Mouse (Mus musculus) neutrophil, adult 65 days (primary cell): ENCODE measurements around the gene Zfp784. TPM values are rescaled to one million over a fixed set of nuclear protein-coding genes. Genes with fewer than 3 reads are reported as not detected.

Experiments
- total RNA-seq: library from RNA; stranded (reverse); gene quantifications from 2 replicates; pipeline ENCODE4 v1.2.4, GENCODE M21; 2023

Gene Zfp784
- 2.0 and 2.2 TPM in 2 replicates for total RNA-seq

GRCm38 (mm10) chr7:5038109-5038732 is at the start of gene Zfp784:
Gene Zfp784, minus strand, starts transcription at chr7:5038446.

DNA sequence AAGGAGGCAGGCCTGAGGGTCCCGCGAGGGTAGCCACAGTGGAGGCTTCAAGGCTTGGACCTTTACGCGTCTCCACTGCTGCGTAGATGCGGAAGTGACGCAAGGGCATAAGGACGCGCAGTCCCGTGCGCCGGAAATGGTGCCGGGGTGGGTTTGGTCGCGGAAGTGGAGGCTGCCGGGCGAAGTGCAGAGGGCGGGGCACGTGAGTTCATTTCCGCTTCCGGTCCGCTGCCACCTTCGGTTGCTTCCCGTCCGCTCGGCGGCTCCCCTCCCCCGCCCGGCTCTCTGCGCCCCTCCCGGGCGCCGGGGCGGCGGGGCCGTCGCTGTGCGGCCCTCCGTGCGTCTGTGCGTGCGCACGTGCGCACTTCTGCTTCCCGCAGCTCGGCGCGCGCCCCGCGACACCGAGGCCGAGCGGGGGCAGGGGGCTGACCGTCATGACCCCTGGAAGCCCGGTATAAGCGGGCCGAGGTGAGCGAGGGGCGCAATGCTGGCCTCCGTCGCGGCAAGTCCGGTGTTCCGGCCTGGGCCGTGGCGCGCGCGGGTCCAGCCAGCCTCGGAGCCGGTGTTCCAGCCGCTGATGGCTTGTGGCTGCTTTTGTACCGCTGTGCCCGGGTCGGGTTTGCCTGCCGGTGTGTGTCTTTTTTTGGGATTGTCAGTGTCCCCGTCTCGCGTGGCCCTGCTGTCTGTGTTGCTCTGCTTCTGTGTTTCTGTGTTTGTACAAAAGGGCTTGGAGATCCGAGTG is 41.9 kb upstream of the Zfp784 start, which contains the start of gene Epn1:
TSS of gene Epn1 (plus strand) at position 226 of the 742 bp plus-strand sequence.

GRCm38 (mm10) chr7:5061774-5062359 is 23.6 kb upstream of the Zfp784 start, which contains the start of gene U2af2:
Gene U2af2, plus strand, starts transcription at chr7:5062143.

GRCm38 (mm10) chr7:5051193-5052192 is 13.2 kb upstream of the Zfp784 start, which contains the start of gene Zfp580:
Gene Zfp580, plus strand, starts transcription at chr7:5051538.

GRCm38 (mm10) chr7:5033818-5034217 is 4.4 kb downstream of the Zfp784 start, which contains the start of gene 4632433K11Rik:
Gene 4632433K11Rik, plus strand, starts transcription at chr7:5034118.

DNA sequence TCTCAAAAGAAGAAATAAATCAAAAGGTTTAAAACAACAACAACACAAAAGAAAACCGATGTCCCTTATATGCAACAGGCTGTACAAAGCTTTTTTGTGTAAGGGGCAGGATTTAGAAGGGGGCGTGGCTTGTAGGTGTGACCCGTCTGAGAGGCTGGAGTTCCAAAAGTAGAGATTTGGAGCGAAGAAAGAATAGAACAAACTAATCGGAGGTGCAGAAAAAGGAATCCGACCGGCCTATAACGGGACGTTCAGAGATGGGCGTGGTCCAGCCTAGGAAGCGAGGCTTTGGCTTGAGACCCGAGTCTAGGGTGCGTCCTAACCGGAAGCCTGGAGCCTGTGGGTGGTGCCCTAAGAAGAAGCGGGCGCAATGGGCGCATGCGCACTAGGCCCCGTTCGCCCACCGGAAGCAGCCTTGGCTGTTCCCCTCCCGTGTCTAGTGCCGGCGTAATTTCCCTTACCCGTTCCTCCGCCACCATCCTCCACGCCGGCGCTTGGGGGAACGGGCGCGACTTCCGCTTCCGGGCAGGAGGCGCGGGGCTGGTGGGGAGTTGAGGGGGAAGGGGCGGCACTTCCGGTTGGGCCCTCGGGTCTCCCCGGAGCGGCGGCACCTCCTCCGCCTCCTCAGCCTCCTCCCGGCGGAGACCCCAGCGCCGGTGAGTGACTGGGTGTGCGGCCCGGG is 18.1 kb downstream of the Zfp784 start, which contains the start of the genes Zfp865 and Ccdc106:
TSS of gene Zfp865 (plus strand) at position 377 of the 682 bp plus-strand sequence.
TSS of gene Ccdc106 (plus strand) at position 554 of the 682 bp plus-strand sequence.

GRCm38 (mm10) chr7:5015118-5016001 is 22.9 kb downstream of the Zfp784 start, which contains the start of gene Gm44973:
Gene Gm44973, plus strand, starts transcription at chr7:5015496.

GRCm38 (mm10) chr7:5014251-5015117 is 23.8 kb downstream of the Zfp784 start, which contains the start of the genes Zfp524 and Fiz1:
Gene Zfp524, plus strand, starts transcription at chr7:5014415.
Gene Fiz1, minus strand, starts transcription at chr7:5014697.

DNA sequence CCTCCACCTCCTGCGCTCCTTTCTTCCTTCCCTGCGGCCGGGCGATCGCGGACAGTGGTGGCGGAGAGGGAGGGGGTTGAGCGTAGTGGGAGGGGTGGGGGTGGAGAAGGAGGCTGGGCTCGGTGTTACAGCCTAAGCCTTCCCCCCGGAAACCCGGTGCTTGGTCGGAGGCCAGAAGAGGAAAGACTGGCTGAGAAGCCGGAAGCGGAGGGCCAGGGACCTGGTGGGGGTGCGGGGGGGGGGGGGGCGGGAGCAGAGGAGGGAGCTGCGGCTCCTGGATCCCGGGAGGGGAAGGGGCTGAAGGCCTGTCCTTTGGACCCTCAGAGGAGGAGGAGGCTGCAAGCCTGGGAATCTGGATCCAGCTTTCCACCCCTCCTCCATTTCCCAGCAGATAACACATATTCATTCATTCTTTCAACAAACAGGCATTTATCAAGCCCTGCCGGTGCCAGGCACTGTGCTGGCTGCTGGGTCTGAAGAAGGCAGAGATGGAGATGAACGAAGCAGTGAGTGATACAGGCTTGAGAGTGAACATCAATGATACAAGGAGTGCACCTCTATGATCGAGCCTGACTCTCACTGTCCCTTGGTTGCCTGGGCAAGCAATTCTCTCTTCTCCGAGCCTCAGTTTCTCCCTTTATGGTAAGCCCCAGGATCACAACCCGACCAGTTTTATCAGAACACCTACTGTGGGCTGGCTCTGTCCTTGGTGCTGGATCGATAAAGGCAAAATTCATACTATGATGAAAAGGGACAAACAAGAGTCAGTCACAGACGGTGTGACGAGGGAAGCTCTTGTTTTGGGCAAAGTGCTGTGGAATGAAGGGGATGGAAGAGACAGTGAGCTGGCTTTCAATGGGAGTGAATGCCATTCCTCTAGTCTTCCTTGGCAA is 42.0 kb downstream of the Zfp784 start, which contains the start of gene Zfp579:
TSS of gene Zfp579 (minus strand) at position 156 of the 893 bp plus-strand sequence.

Other genes starting within 250 kb of the Zfp784 start
- 0.95 and 2.3 TPM in 2 replicates for gene Tmem238, start 248.8 kb downstream of the Zfp784 start, total RNA-seq
- gene Rpl28, start 245.6 kb downstream of the Zfp784 start, total RNA-seq, result 636 and 649 TPM in 2 replicates
- gene Ube2s, start 225.9 kb downstream of the Zfp784 start, total RNA-seq, result 188 and 216 TPM in 2 replicates
- gene Shisa7, start 193.8 kb downstream of the Zfp784 start, total RNA-seq, result 1.0 TPM in 1 of 2 replicates, not detected in the other
- 4.1 and 4.4 TPM in 2 replicates for gene Isoc2b, start 168.2 kb downstream of the Zfp784 start, total RNA-seq
- gene Isoc2a, start 161.3 kb downstream of the Zfp784 start, total RNA-seq, result 6.0 and 6.2 TPM in 2 replicates
- not detected in 2 replicates for gene Gm36210, start 131.9 kb downstream of the Zfp784 start, total RNA-seq
- 13.2 and 16.2 TPM in 2 replicates for gene Zfp628, start 123.2 kb downstream of the Zfp784 start, total RNA-seq
- 1.7 and 1.9 TPM in 2 replicates for gene Nat14, start 116.4 kb downstream of the Zfp784 start, total RNA-seq
- 0.44 TPM in 1 of 2 replicates, not detected in the other for gene Ssc5d, start 112.7 kb downstream of the Zfp784 start, total RNA-seq
- gene Sbk2, start 74.0 kb downstream of the Zfp784 start, total RNA-seq, result not detected in 2 replicates
- gene Sbk3, start 67.3 kb downstream of the Zfp784 start, total RNA-seq, result not detected in 2 replicates
- 3.4 and 6.0 TPM in 2 replicates for gene Zfp579, start 42.3 kb downstream of the Zfp784 start, total RNA-seq
- 11.9 and 12.6 TPM in 2 replicates for gene Zfp524, start 24.0 kb downstream of the Zfp784 start, total RNA-seq
- gene Fiz1, start 23.7 kb downstream of the Zfp784 start, total RNA-seq, result 26.5 and 31.4 TPM in 2 replicates
- not detected in 2 replicates for gene Gm44973, start 22.9 kb downstream of the Zfp784 start, total RNA-seq
- 38.0 and 47.1 TPM in 2 replicates for gene Zfp865, start 18.1 kb downstream of the Zfp784 start, total RNA-seq
- 0.29 and 0.98 TPM in 2 replicates for gene Ccdc106, start 17.9 kb downstream of the Zfp784 start, total RNA-seq
- gene 4632433K11Rik, start 4.3 kb downstream of the Zfp784 start, total RNA-seq, result 0.98 TPM in 1 of 2 replicates, not detected in the other
- gene Zfp580, start 13.1 kb upstream of the Zfp784 start, total RNA-seq, result 0.98 and 1.2 TPM in 2 replicates
- gene U2af2, start 23.7 kb upstream of the Zfp784 start, total RNA-seq, result 219 and 291 TPM in 2 replicates
- gene Epn1, start 41.8 kb upstream of the Zfp784 start, total RNA-seq, result 143 and 147 TPM in 2 replicates
- not detected in 2 replicates for gene Rfpl4, start 78.5 kb upstream of the Zfp784 start, total RNA-seq
- 0.41 TPM in 1 of 2 replicates, not detected in the other for gene Rasl2-9, start 87.5 kb upstream of the Zfp784 start, total RNA-seq
- not detected in 2 replicates for gene Vmn1r55, start 111.2 kb upstream of the Zfp784 start, total RNA-seq
- gene Vmn1r56, start 158.3 kb upstream of the Zfp784 start, total RNA-seq, result not detected in 2 replicates
- gene Vmn1r57, start 180.0 kb upstream of the Zfp784 start, total RNA-seq, result not detected in 2 replicates